Mouse (Mus musculus): ENCODE results near the gene 7420426K07Rik. TPM values are rescaled to one million over a fixed set of nuclear protein-coding genes. Genes with fewer than 3 reads are reported as not detected.

Gene 7420426K07Rik
- total RNA-seq, 1 experiment from 2014 or later, result not detected

Other genes with a start within 250 kb of the 7420426K07Rik start
- not detected in 2 replicates for gene Prr23a1, start 60.6 kb upstream of the 7420426K07Rik start, total RNA-seq (2017)
- gene Prr23a2, start 46.6 kb upstream of the 7420426K07Rik start, total RNA-seq (2017), result not detected in 2 replicates
- gene Prr23a3, start 38.4 kb upstream of the 7420426K07Rik start, total RNA-seq (2017), result not detected in 2 replicates
- gene Foxl2, start 52.2 kb downstream of the 7420426K07Rik start, total RNA-seq (2017), result not detected in 2 replicates
- gene Faim, start 83.3 kb downstream of the 7420426K07Rik start, total RNA-seq (2017), result 68.6 and 71.9 TPM in 2 replicates
- not detected in 2 replicates for gene Gm1123, start 132.6 kb downstream of the 7420426K07Rik start, total RNA-seq (2017)
- 7.9 and 8.0 TPM in 2 replicates for gene Pik3cb, start 237.5 kb downstream of the 7420426K07Rik start, total RNA-seq (2017)

Data from neutrophil, adult 5-6 weeks (primary cell).